Mouse (Mus musculus): Measurements from ENCODE around the gene Gramd1b. TPM values are rescaled to one million over a fixed set of nuclear protein-coding genes. Genes with fewer than 3 reads are reported as not detected.

The Gramd1b gene
- polyA plus RNA-seq, 1 experiment = 0.02 TPM

DNA sequence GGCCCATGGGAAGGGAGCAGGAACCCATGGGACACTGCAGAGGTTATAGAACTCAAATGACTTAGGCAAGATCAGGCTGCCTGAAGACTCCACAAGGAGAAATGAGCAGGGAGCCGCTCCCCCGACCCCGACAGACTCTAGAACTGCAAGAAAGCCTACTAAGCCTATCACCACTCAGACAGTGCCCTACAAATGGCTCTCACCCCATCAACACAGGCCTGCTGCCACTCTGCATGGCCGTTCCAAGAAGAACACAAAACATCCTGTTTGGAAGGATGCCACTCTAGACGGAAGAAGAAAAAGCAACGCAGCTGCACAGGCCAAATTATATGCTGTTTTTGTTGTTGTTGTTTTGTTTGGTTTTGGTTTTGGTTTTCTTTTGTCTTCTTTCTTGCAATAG, 86.2 kb downstream of the Gramd1b start:
- Histone ChIP-seq H3K9me3 (ENCODE audit: control insufficient read depth, low read length) (no peaks in the 10 kb centered on the region), H3K36me3 (ENCODE audit: control insufficient read depth) (no peaks in the 10 kb centered on the region)
- no peak for TF ChIP-seq GATA1 (IDR thresholded peaks at IDR 0.05; ENCODE audit: low read length)
- no peak for TF ChIP-seq TAL1 (IDR thresholded peaks at IDR 0.05; ENCODE audit: low read length)

DNA sequence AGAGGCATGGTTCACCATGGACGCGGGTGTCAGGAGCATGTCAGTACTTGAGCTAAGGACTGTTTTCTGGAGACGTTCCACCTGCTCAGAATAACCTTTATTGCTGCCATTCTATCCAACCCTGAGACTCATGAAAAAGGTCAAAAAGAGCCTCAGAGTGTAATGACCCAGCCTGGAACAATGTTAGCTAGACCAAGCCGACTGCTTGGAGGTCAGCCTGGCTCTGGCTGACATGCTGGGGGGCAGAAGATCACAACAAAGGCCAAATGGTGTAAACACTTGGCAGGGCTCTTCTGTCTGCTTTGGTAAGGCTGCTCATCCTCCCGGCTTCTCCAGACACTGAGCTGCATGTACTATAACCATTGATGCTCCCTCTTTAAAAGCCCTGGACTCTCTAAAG, 88.4 kb downstream of the Gramd1b start:
- no peaks in the 10 kb centered on the region for H3K27me3 ChIP-seq (ENCODE audit: control insufficient read depth)
- H3K9me3 ChIP-seq (ENCODE audit: control insufficient read depth, low read length) = no peaks in the 10 kb centered on the region
- no peak overlapping the region for H3K4me3 ChIP-seq (replicated peaks)
- H3K36me3 ChIP-seq (ENCODE audit: control insufficient read depth) = no peaks in the 10 kb centered on the region
- no peak for TF ChIP-seq TAL1 (IDR thresholded peaks at IDR 0.05; ENCODE audit: low read length)
- TF ChIP-seq GATA1 (IDR thresholded peaks at IDR 0.05; ENCODE audit: low read length) = no peak
- no peaks in the 10 kb centered on the region for H3K4me1 ChIP-seq (ENCODE audit: control insufficient read depth)

More for the DNA sequence above, 86.2 kb downstream of the Gramd1b start:
- Histone ChIP-seq H3K4me1 (ENCODE audit: control insufficient read depth) (no peaks in the 10 kb centered on the region), H3K27me3 (ENCODE audit: control insufficient read depth) (no peaks in the 10 kb centered on the region), H3K4me3 (replicated peaks) (no peak overlapping the region)

DNA sequence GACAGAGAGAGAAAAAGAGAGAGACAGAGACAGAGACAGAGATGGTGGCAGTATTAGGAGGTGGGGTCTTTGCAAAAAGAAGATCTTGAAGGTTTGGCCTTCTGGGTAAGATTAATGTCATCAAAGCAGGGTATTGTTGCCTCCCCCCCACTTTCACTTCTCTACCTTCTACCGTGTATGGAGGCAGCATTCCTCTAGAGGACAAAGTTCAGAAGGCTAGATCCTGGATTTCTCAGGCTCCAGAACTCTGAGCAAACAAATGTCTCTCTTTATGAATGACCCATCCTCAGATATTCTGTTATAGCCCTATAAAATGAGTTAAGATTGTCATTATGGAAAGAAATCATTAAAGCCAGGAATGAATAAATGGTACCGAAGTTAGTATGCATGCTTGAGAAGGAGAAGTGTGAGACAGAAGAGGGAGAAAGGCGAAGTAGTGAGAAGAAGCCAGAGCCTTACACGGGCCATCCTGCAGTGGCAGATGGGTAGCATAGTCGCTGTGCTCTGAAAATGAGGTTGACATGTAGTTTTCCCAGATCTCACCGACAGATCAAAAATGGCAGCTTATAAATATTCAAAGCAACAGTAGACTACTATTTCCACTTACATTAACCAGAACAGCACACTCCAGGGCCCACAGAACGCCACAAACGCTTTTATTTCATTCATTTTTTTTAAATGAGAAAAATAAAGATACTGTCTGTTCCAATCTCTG, 91.1 kb downstream of the Gramd1b start:
- no peaks in the 10 kb centered on the region for H3K9me3 ChIP-seq (ENCODE audit: control insufficient read depth, low read length)
- TF ChIP-seq TAL1 (IDR thresholded peaks at IDR 0.05; ENCODE audit: low read length) (no peak), GATA1 (IDR thresholded peaks at IDR 0.05; ENCODE audit: low read length) (no peak)

DNA sequence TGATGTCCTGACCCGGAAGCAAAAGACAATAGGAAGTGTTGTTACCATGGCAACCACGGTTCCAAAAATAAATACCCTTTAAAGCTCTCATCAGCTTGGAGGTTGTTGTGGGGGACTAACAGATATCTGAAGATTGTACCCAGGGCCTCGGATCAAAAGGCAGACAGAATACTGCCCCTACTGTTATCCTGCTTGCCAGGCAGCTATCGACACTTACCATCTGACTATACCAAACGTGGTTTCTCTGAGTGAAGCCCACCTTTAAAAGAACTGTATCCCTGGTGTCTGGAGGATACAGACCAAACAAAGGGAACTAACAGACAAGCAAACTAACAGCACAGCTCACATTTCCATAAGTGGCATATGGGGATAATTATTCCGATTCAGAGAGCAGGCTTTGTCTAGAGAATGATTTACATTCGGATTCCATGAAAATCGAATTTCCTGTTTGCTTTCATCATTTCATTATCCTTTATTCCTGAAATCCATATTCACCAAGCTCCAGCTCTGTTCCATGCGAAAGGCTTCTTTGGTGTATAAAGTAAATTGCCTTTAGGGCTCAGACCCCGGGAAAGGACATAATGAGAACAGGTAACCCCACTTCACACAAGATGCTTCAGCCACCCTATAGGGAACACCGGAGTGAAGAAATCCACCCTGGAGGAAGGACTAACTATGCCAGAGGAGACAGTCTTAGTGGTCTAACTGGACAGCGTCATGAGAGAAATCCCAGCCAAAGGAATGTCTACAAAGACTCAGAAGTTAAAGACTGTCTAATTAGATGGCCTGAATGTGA, 92.3 kb downstream of the Gramd1b start:
- TF ChIP-seq GATA1 (IDR thresholded peaks at IDR 0.05; ENCODE audit: low read length) = no peak
- Histone ChIP-seq H3K36me3 (ENCODE audit: control insufficient read depth) (no peaks in the 10 kb centered on the region), H3K9me3 (ENCODE audit: control insufficient read depth, low read length) (no peaks in the 10 kb centered on the region), H3K4me1 (ENCODE audit: control insufficient read depth) (no peaks in the 10 kb centered on the region), H3K4me3 (replicated peaks) (no peak overlapping the region), H3K27me3 (ENCODE audit: control insufficient read depth) (no peaks in the 10 kb centered on the region)

More for the DNA sequence above, 91.1 kb downstream of the Gramd1b start:
- H3K4me3 ChIP-seq (replicated peaks) = no peak overlapping the region
- no peaks in the 10 kb centered on the region for H3K4me1 ChIP-seq (ENCODE audit: control insufficient read depth)
- no peaks in the 10 kb centered on the region for H3K27me3 ChIP-seq (ENCODE audit: control insufficient read depth)
- H3K36me3 ChIP-seq (ENCODE audit: control insufficient read depth) = no peaks in the 10 kb centered on the region

DNA sequence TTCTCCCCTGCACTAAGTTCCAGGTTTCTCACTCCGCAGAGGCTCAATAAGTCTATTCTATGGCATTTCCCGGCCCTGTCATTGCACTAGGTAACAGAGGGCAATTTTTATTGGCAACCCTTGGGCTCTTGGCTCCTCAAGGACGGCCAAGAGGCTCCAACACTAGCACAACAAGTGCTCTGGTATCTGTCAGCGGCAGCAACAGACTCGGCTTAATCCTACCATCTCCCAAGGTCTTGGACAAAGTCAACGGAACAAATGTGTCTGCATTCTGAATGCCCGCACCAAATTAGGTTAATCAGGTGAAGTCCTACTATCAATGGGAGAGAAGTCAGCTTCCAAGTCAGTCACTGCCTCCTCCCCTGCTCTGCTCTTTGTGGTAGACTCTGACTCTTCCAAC, 93.3 kb downstream of the Gramd1b start:
- TF ChIP-seq GATA1 (IDR thresholded peaks at IDR 0.05; ENCODE audit: low read length) (no peak), TAL1 (IDR thresholded peaks at IDR 0.05; ENCODE audit: low read length) (no peak)
- H3K4me3 ChIP-seq (replicated peaks) = no peak overlapping the region
- no peaks in the 10 kb centered on the region for H3K9me3 ChIP-seq (ENCODE audit: control insufficient read depth, low read length)
- H3K27me3 ChIP-seq (ENCODE audit: control insufficient read depth) = no peaks in the 10 kb centered on the region
- no peaks in the 10 kb centered on the region for H3K36me3 ChIP-seq (ENCODE audit: control insufficient read depth)
- no peaks in the 10 kb centered on the region for H3K4me1 ChIP-seq (ENCODE audit: control insufficient read depth)

DNA sequence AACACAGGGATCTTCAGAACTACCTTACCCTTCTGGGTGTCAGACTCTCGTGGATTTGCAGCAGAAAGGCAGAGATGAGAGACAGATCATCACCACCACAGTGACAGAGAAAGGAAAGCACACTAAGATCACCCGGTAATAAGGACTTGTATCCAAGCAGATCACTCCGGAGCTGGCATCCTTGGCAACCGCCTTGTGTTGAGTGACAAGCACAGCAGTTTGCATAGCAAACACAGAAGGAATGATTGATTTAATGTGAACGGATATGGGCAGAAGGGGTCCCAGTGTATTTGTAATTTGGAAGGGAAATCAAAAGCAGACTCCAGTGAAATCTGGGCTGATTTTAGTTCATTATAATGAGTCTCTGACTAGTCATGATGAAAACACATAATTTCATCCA, 97.9 kb downstream of the Gramd1b start:
- TF ChIP-seq TAL1 (IDR thresholded peaks at IDR 0.05; ENCODE audit: low read length) = no peak
- no peak for TF ChIP-seq GATA1 (IDR thresholded peaks at IDR 0.05; ENCODE audit: low read length)
- no peaks in the 10 kb centered on the region for H3K9me3 ChIP-seq (ENCODE audit: control insufficient read depth, low read length)
- H3K27me3 ChIP-seq (ENCODE audit: control insufficient read depth) = no peaks in the 10 kb centered on the region
- no peak overlapping the region for H3K4me3 ChIP-seq (replicated peaks)
- H3K36me3 ChIP-seq (ENCODE audit: control insufficient read depth) = no peaks in the 10 kb centered on the region
- H3K4me1 ChIP-seq (ENCODE audit: control insufficient read depth) = no peaks in the 10 kb centered on the region

DNA sequence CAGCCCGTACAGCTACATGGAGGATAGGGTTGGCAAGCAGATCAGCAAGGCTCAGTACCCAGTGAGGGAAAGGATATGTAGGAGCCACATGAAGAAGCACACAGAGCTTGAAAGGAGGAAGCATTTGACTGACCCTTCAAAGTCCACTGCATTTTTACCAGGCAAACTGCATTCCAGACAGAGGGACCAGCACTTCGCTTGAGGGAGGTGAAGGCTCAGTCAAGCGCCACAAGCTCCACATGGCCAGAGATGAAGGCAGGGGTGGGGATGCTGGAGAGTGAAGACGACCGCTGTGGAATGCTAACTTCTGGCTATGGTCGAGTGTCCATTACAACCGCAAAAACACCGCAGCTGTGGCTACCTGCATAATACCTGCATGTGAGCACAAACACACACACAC, 100.2 kb downstream of the Gramd1b start:
- H3K27me3 ChIP-seq (ENCODE audit: control insufficient read depth) = no peaks in the 10 kb centered on the region

DNA sequence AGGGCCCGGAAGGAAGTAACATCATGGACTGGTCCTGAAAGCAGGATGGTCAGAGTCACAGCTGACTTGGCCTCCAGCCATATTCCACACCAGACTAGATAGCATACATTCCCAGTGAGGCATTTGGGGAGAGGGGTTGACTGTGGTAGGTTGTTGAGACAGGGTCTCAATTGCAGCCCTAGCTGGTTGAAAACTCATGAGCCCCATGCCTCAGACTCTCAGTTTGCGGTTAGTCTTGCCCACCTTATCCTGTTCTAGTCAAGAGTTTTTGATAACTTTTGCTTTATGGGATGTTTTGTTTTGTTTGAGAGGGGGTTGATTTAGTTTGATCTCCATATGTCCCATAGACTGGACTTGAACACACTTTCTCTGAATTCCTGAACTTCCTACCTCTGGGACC, 103.5 kb downstream of the Gramd1b start:
- Histone ChIP-seq H3K4me3 (replicated peaks) (no peak overlapping the region), H3K36me3 (ENCODE audit: control insufficient read depth) (no peaks in the 10 kb centered on the region), H3K9me3 (ENCODE audit: control insufficient read depth, low read length) (no peaks in the 10 kb centered on the region), H3K4me1 (ENCODE audit: control insufficient read depth) (no peaks in the 10 kb centered on the region), H3K27me3 (ENCODE audit: control insufficient read depth) (no peaks in the 10 kb centered on the region)
- no peak for TF ChIP-seq TAL1 (IDR thresholded peaks at IDR 0.05; ENCODE audit: low read length)
- no peak for TF ChIP-seq GATA1 (IDR thresholded peaks at IDR 0.05; ENCODE audit: low read length)

More for the DNA sequence above, 100.2 kb downstream of the Gramd1b start:
- Histone ChIP-seq H3K4me3 (replicated peaks) (no peak overlapping the region), H3K9me3 (ENCODE audit: control insufficient read depth, low read length) (no peaks in the 10 kb centered on the region), H3K4me1 (ENCODE audit: control insufficient read depth) (no peaks in the 10 kb centered on the region), H3K36me3 (ENCODE audit: control insufficient read depth) (no peaks in the 10 kb centered on the region)
- no peak for TF ChIP-seq TAL1 (IDR thresholded peaks at IDR 0.05; ENCODE audit: low read length)
- no peak for TF ChIP-seq GATA1 (IDR thresholded peaks at IDR 0.05; ENCODE audit: low read length)

DNA sequence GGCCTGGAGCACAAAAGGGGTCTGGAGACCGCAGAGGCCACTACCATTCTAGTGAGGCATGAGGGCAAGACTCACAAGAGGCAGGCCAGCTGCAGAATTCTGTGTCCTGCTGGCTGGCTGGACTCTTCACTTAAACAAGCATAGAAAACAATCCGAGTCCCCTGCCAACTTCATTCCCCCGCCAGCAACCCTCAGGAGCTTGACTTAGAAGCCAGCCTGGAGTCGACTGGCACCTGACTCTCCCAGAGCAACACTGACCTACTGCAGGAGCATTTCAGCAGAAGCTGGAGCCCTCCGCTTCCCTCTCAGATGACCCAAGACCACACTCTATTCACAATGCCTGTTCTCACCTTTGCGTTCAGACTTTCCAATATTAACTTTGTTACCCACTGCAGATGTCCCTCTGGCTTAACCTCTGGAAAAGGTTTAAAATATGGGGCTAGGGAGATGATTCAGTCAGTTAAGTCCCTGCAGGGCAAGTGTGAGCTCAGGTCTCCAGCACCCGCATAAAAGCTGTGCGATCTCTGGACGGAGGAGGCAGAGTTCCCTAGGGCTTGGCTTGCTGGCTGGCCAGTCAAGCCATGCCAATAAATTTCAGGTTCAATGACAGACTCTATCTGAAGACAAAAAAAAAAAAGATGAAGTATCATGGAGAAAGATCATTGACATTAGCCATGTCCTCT, 104.8 kb downstream of the Gramd1b start:
- no peaks in the 10 kb centered on the region for H3K4me1 ChIP-seq (ENCODE audit: control insufficient read depth)
- H3K4me3 ChIP-seq (replicated peaks) = no peak overlapping the region
- H3K27me3 ChIP-seq (ENCODE audit: control insufficient read depth) = no peaks in the 10 kb centered on the region
- no peaks in the 10 kb centered on the region for H3K9me3 ChIP-seq (ENCODE audit: control insufficient read depth, low read length)
- no peaks in the 10 kb centered on the region for H3K36me3 ChIP-seq (ENCODE audit: control insufficient read depth)
- TF ChIP-seq TAL1 (IDR thresholded peaks at IDR 0.05; ENCODE audit: low read length) = no peak
- no peak for TF ChIP-seq GATA1 (IDR thresholded peaks at IDR 0.05; ENCODE audit: low read length)

Data from erythroblast, embryonic 14.5 days (primary cell).